Mouse (Mus musculus) adrenal gland, postnatal 10 days (tissue): ENCODE data around the gene Fxr2. TPM values are rescaled to one million over a fixed set of nuclear protein-coding genes. Genes with fewer than 3 reads are reported as not detected.

Experiments
- DNase-seq: peaks from one replicate; pipeline ENCODE4 v3.0.0; 2021; ENCODE audit warnings: mixed read lengths
- long read RNA-seq, 2 experiments: library from polyadenylated mRNA; stranded (forward); transcript quantifications; one replicate each; pipeline ENCODE4 v2.0.0; 2021
- total RNA-seq, 2 experiments: library from RNA; stranded (reverse); gene quantifications; 2 replicates each; pipeline ENCODE4 v1.2.3; 2021

The Fxr2 gene
- 10 to 100 TPM; 61.9 to 80.2 TPM for total RNA-seq
- long read RNA-seq, experiment 1, transcript Fxr2-201 (17 exons, 2,951 nt), result major isoform, 69 of 106 reads
- long read RNA-seq, experiment 1, partial matches to known transcripts, result 26 of 106 reads
- long read RNA-seq, experiment 1, other reads (novel, unspliced or antisense), result 11 of 106 reads
- long read RNA-seq, experiment 2, transcript Fxr2-201 (17 exons, 2,951 nt), result major isoform, 38 of 63 reads
- long read RNA-seq, experiment 2, partial matches to known transcripts, result 3 of 63 reads
- long read RNA-seq, experiment 2, other reads (novel, unspliced or antisense), result 22 of 63 reads

GRCm38 (mm10) chr11:69632284-69633089 is at the start of gene Fxr2:
Fxr2 (plus strand) TSS chr11:69632990.
- DNase-seq, result peak; percentile 100

GRCm38 (mm10) chr11:69584008-69584407 is 48.8 kb upstream of the Fxr2 start:
- DNase-seq, result no peak

GRCm38 (mm10) chr11:69584937-69585336 is 47.9 kb upstream of the Fxr2 start:
- DNase-seq, result no peak

GRCm38 (mm10) chr11:69585718-69586325 is 47.0 kb upstream of the Fxr2 start:
- DNase-seq, result no peak

GRCm38 (mm10) chr11:69589207-69589834 is 43.5 kb upstream of the Fxr2 start:
- DNase-seq, result no peak

- DNase-seq, result no peak
These were observed 42.2 kb upstream of the Fxr2 start for GRCm38 (mm10) chr11:69590622-69591021.

GRCm38 (mm10) chr11:69591424-69591823 is 41.4 kb upstream of the Fxr2 start:
- DNase-seq, result no peak

- DNase-seq, result no peak
These were observed 40.7 kb upstream of the Fxr2 start for GRCm38 (mm10) chr11:69591899-69592637.

- no peak for DNase-seq
These were observed 40.0 kb upstream of the Fxr2 start for GRCm38 (mm10) chr11:69592799-69593198.

GRCm38 (mm10) chr11:69594853-69595252 is 37.9 kb upstream of the Fxr2 start:
- no peak for DNase-seq

- no peak for DNase-seq
These were observed 33.4 kb upstream of the Fxr2 start for GRCm38 (mm10) chr11:69599436-69599835.

- DNase-seq, result peak; percentile 77
These were observed 32.7 kb upstream of the Fxr2 start for GRCm38 (mm10) chr11:69600098-69600497.

GRCm38 (mm10) chr11:69601768-69602167 is 31.0 kb upstream of the Fxr2 start:
- DNase-seq, result peak; percentile 44

- no peak for DNase-seq
These were observed 29.3 kb upstream of the Fxr2 start for GRCm38 (mm10) chr11:69603516-69603915.

GRCm38 (mm10) chr11:69604347-69604746 is 28.4 kb upstream of the Fxr2 start:
- DNase-seq, result no peak

- DNase-seq, result peak; percentile 38
These were observed 27.8 kb upstream of the Fxr2 start for GRCm38 (mm10) chr11:69604795-69605664.

- DNase-seq, result peak; percentile 86
These were observed 26.9 kb upstream of the Fxr2 start, which contains the start of gene Atp1b2 for GRCm38 (mm10) chr11:69605726-69606490. Atp1b2 (minus strand) TSS chr11:69605942.

GRCm38 (mm10) chr11:69606491-69606795 is 26.3 kb upstream of the Fxr2 start:
- DNase-seq, result no peak

GRCm38 (mm10) chr11:69606832-69607231 is 26.0 kb upstream of the Fxr2 start:
- no peak for DNase-seq

- DNase-seq, result no peak
These were observed 24.3 kb upstream of the Fxr2 start for GRCm38 (mm10) chr11:69608525-69608924.
